Mouse (Mus musculus): ENCODE measurements around the gene Irf2.
A peak's percentile ranks its signal among the peaks of the same experiment; 100 is the strongest.
"Not testable (repeated sequence)": the region's sequence is repeated elsewhere in the genome, so short reads cannot be mapped to it uniquely, and the experiment has no call there.

Gene Irf2

GRCm38 (mm10) chr8:46726383-46726782 lies 13.1 kb upstream of the Irf2 start:
- no peak for DNase-seq (ENCODE audit: low spot score)

- not testable (repeated sequence) for DNase-seq (ENCODE audit: low spot score)
Measured at GRCm38 (mm10) chr8:46729671-46730070, 9.9 kb upstream of the Irf2 start.

GRCm38 (mm10) chr8:46732381-46732915 lies 7.1 kb upstream of the Irf2 start:
- no peak for DNase-seq (ENCODE audit: low spot score)

- no peak for DNase-seq (ENCODE audit: low spot score)
Measured at GRCm38 (mm10) chr8:46733603-46734002, 5.9 kb upstream of the Irf2 start.

- DNase-seq (ENCODE audit: low spot score): no peak
Measured at GRCm38 (mm10) chr8:46735505-46735904, 4.0 kb upstream of the Irf2 start.

DNA sequence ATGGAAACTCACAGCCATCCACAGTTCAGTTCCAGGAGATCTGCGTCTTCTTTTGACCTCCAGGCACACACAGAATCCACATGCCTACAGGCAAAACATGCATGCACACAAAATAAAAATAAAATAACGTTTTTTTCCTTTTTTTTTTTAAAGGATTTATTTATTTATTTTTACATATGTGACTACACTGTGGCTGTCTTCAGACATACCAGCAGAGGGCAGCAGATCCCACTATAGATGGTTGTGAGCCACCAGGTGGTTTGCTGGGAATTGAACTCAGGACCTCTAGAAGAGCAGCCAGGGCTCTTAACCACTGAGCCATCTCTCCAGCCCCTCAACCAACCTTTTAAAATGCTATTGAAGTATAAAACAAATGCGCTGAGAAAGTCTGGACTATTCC lies 3.3 kb upstream of the Irf2 start:
- no peak for DNase-seq (ENCODE audit: low spot score)

DNA sequence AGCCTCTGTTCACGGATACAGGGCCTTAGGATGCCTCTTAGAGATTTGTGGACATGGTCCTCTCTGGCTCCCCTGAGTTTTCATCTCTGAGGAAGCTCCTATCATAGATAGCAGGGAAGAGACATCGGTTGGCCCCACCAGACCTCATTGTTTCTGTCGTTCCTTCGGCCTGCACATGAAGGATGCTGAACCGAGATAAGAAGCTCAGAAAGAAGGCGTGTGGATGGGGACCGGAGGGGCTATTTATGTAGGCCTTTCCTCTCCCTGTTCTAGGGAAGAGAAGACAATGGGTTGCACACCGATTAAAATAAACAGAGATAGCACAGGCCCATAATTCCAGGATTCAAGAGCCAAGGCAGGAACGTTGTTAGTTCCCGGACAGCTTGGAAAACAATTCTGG lies 2.1 kb upstream of the Irf2 start:
- DNase-seq (ENCODE audit: low spot score): no peak

DNA sequence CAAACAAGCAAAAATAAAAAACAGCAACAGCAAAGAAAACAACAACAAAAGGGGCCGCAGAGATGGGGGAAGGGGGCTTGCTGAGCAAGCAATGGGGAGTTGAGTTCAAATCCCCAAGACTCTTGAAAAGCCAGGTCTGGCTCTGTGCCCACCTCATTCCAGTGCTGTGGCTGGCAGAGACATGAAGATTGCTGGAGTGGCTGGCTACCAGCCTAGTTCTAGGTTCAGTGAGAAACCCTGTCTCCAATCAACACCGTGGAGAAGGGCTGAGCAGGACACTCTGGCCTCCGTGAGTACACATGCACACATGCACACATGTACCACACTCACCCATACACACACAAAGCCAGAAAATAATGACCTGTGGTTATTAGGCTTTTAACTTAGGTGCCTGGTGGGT lies 1.6 kb upstream of the Irf2 start:
- DNase-seq (ENCODE audit: low spot score): no peak

GRCm38 (mm10) chr8:46738601-46739000 lies 931 bp upstream of the Irf2 start:
- no peak for DNase-seq (ENCODE audit: low spot score)

- peak; percentile 28 for DNase-seq (ENCODE audit: low spot score)
Measured at GRCm38 (mm10) chr8:46739956-46740512, 502 bp downstream of the Irf2 start.

DNA sequence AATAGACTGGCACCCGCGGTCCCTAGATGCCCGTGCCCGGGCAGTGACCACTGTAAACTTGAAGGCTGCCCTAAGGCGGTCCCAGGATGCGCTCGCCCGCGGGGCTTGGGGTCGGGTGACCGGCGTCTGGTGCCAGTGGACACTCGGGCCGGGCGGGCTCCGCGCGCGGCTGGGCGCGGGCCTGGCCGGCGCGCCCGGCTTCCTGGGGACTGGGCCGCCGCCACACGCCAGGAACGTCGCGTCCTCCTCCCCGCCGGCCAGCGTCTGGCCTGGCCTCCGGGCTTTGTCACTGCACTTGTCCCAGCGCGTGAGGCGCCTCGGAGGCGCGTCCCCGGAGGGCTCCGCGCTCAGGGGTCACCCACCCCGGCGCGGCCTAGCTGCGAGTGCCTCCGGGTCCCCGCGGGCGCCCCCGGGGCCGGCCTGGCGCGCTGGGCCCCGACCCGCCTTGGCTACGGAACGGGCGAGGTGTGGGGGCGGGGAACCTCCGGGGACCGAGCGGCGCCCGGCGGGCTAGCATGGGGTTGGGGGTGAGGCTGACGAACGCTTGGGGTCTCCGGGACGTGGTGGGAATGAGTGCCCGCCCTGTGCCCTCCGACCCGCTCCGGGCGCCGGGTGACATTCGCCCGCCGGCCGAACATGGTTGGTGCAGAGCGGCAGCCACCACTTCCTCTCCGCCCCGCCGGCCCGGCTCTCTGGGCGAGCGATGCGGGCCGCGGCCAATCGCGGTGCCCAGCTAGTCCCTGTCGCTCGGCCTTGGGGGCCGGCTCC lies 1.2 kb downstream of the Irf2 start:
- peak; percentile 67 for DNase-seq (ENCODE audit: low spot score)

DNA sequence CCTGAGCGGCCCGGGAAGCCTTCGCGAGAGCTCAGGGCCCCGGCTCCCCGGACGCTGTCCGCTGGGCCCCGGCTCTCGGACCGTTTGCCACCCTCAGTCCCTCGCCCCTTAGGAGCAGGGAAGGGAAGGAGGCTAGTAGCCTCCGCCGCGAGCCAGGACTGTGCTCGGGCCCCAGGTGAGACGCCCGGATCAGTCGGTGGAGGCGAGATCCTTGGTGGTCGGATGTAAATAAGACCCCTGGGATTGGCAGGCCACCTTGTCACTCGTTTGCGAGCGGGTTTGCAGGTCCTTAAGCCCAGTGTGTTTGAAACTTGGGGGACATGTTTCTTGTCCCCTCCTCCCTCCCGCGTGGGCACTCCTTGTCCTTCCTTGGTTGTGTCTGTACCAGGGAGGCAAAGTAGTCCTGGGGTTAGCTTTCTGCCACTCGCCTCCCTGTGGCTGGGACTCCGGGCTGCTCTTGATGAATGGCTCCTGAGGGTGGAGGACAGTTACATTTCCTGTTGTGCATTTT lies 1.8 kb downstream of the Irf2 start:
- DNase-seq (ENCODE audit: low spot score): peak; percentile 46

- no peak for DNase-seq (ENCODE audit: low spot score)
Measured at GRCm38 (mm10) chr8:46741991-46742690, 2.6 kb downstream of the Irf2 start.

DNA sequence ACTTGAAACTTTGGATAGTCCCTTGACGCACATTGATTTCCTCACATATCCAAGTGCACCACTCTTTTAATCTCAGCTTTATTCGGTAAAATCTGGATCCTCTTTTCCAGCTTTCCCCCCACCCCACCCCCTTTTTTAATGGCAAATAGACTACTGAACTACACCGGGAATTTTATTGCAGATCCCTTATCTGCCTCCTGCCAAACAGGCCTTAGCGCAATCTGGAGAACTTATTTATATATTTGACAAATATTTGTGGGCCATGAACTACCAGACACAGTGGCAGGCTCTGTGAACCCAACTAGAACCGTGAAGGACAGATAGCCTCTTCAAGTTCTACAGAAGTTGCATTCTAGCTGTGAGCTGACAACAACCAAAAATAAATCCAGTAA lies 3.2 kb downstream of the Irf2 start:
- no peak for DNase-seq (ENCODE audit: low spot score)

- DNase-seq (ENCODE audit: low spot score): no peak
Measured at GRCm38 (mm10) chr8:46745464-46745863, 5.9 kb downstream of the Irf2 start.

DNA sequence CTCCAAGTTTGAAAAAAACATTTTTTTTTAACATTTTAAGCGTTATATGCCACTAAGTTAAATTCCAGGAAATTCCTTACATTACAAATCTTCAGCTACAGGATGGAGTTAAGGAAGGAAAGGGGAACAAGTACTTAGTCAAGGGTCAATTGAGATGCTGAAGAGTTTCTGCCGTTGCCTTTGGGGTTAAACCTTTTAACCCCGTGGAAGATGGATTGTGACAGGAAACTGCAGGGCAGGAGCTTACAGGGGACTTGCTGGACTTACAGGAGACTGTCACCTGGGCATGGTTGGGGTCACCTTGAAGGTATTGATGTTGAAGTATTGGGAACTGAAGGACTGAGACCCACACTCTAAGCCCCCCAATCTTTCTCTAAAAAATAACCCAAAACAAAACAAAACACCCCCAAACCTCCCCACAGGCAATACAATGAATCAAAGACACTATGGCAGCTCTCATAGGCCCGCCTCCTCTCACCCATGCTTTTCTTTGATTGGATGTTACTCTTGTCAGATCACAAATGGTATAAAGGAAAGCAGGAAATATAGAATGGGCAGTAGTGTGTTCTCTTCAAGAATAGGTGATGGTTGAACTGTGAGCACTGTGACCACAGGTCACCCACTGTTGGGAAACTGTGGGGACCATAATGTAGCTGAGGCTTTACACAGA lies 7.9 kb downstream of the Irf2 start:
- DNase-seq (ENCODE audit: low spot score): no peak

DNA sequence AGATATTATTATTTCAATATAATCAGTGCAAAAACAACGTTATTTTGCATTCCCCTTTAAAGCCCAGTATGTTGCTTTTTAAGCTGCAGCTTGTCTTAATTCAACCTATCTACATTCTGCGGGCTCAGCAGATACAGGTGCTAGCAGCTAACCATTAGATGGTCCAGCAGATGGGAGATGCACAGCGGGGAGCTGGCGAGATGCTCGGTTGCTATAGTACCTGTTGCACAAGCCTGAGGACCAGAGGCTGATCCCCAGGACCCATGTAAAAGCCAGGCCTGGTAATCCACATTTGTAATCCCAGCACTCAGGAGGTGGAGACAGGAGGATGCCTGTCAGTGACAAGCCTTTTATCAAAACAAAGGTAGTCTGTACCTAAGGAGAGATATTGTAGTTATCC lies 10.5 kb downstream of the Irf2 start:
- DNase-seq (ENCODE audit: low spot score): no peak

DNA sequence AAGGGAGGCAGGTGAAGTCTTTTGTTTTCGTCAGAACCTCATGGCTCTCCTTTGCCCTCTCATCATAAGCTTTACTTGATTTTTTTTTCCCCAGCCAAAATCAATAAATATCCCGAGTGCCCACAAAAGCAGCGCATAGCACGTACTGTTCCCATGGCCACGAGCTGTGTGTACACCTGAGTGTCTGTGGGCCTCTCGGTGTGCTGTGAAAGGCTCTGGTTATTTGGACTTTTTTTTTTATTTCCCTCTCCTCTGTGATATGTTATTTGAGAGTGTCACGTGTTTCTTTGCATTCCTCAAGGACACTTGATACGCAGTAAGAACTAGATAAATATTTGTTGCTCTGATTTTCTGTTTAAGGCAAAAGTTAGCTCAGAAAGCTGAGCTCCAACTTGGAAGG lies 11.0 kb downstream of the Irf2 start:
- no peak for DNase-seq (ENCODE audit: low spot score)

DNA sequence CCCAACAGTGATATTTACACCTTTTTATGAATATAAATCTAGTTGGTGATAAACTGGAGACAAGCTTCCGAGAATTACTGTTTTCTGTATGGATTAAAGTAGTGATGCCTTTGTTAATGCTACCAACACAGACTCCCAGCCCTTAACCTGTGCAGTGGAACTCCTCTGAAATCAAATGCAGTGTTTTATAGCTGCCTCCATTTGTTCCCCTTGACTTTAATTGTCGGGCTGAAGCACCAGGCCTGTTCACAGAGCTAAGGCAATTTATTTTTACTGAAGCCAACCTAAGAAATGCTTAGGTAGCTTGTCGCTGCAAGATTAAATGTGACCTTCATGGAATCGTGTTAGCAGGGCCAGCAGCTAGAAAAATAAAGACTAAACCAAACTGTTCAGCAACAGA lies 11.6 kb downstream of the Irf2 start:
- DNase-seq (ENCODE audit: low spot score): no peak

DNA sequence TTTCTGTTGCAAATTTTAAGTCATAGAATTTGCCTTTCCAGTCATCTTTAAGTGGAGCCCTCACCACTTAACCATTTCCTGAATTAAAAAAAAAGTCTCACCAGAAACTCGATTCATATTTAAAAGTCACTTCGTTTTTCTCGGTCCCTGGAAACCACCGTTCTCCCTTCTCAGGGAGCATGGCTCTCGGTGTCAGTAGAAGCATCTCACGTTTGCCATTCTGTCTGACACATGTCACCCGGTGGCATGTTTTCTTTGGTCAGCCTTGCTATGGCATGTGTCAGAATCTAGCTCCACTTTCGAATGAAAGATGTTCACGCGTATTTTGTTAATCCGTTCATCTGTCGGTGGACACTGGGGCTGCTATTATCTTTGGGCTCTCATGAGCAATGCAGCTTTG lies 13.5 kb downstream of the Irf2 start:
- no peak for DNase-seq (ENCODE audit: low spot score)

GRCm38 (mm10) chr8:46754355-46754754 lies 14.8 kb downstream of the Irf2 start:
- DNase-seq (ENCODE audit: low spot score): no peak

GRCm38 (mm10) chr8:46755731-46756333 lies 16.3 kb downstream of the Irf2 start:
- DNase-seq (ENCODE audit: low spot score): no peak

Data from urinary bladder, postnatal 25 days (tissue).